Mouse (Mus musculus) pancreas, adult 10 weeks (tissue): Measurements from ENCODE around the gene Irgc1. TPM values are rescaled to one million over a fixed set of nuclear protein-coding genes. Genes with fewer than 3 reads are reported as not detected.

Experiments used
- polyA plus RNA-seq: library from polyadenylated mRNA; stranded (reverse); fragments of 350-450 nt; fragmentation: Illumina TruSeq; extraction: RNeasy Lipid Tissue Mini Kit (QIAGEN cat#74804); gene quantifications from one replicate; pipeline ENCODE4 v1.2.3, GENCODE M21; 2015; ENCODE audit warnings: low read depth, low replicate concordance; ENCODE audit not compliant: insufficient read depth

Gene Irgc1
- polyA plus RNA-seq, result not detected

DNA sequence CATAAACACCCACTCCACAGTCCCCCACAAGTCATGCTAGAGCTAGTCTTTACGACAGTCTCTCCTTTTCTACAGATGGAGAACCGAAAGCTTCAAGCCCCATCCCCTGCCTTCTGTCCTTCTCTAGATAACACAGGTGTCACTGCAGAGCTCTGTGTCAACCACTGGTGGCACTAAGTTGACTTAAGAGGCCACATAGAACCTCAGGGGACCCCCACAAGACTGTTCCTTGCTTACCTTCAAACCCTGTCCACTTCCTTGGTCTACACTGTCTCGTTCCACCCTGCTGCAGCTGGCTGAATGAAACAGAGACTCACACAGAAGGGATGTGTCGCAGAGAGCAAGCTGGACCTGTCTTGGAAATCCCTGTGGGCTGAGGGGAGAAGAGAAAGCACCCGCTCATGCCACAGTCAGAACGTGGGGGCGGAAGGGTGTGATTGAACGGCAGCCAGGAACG, at the start of gene Irgc1:
TSS of gene Irgc1 (minus strand) at position 443 of the 457 bp plus-strand sequence.

DNA sequence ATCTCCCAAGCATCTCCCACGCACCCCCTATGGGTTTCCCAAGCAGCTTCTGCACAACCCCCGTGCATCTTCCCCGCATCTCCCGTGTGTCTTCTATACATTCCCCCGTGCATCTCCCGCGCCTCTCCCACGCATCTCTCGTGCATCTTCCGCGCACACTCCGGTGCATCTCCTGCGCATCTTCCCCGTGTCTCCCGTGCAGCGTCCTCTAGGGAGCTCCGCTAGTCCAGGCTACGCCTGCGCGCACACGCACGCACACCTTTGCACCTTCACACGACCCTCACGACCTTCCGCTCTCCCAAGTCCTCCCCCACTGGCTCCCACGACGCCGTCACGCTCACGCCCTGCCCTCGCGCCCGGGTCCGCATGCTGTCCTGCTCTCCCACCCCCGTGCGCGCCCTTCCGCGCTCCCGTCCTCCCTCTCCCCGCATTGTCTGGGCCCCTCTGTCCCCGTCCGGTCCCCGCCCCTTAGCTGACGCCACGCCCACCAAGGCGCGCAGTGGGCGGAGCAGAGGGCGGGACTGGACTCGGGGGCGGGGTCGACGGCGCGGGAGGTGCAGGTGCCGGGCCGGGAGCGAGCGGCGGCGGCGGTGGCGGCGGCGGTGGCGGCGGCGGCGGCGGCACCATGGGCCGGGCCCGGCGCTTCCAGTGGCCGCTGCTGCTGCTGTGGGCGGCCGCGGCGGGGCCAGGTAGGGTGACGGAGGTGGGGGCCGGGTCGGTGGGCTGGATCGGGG, 29.5 kb upstream of the Irgc1 start, which contains the start of gene Cadm4:
TSS of gene Cadm4 (plus strand) at position 550 of the 734 bp plus-strand sequence.

DNA sequence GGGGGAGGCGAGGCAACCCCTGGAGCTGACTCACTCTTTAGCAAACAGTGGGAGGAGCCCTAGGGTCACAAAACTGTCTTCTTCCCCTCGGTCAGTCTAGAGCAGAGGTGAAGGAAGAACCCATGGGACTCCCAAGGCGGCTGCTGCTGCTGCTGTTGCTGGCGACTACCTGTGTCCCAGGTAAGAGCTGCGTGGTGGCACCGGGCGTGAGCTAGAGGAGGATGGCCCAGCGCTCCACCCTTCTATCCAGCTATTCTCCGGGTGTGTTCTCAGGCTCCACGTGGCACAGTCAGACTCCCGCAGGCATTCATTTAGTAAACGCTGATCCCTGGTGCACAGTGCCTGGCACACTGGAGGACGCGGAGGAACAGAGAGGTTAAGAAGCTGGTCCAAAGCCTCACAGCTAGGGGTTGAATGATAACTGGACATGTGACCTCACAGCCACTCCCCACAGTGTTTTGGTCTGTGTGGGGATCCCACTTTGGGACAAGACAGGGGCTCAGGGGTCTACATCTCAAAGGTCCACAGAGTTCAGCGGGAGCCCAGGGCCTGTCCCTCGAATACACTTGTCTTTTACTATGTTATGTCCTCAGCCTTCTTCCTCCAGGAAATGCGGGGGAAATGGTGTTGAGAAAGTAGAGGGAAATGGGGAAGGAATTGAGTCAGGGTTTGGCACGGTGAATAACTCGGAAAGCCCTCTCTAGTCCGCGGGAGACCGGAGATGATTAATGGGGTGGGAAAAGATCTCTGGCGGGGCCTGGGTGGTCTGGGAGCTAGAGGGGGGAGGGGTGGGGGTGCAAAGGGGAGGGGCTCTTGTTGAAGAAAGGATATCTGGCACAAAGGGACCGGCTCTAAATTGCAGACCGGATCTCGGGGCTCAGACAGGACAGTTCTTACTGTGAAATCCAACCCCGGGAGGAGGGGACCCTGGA, 10.6 kb upstream of the Irgc1 start, which contains the start of gene Plaur:
TSS of gene Plaur (plus strand) at position 97 of the 932 bp plus-strand sequence.

DNA sequence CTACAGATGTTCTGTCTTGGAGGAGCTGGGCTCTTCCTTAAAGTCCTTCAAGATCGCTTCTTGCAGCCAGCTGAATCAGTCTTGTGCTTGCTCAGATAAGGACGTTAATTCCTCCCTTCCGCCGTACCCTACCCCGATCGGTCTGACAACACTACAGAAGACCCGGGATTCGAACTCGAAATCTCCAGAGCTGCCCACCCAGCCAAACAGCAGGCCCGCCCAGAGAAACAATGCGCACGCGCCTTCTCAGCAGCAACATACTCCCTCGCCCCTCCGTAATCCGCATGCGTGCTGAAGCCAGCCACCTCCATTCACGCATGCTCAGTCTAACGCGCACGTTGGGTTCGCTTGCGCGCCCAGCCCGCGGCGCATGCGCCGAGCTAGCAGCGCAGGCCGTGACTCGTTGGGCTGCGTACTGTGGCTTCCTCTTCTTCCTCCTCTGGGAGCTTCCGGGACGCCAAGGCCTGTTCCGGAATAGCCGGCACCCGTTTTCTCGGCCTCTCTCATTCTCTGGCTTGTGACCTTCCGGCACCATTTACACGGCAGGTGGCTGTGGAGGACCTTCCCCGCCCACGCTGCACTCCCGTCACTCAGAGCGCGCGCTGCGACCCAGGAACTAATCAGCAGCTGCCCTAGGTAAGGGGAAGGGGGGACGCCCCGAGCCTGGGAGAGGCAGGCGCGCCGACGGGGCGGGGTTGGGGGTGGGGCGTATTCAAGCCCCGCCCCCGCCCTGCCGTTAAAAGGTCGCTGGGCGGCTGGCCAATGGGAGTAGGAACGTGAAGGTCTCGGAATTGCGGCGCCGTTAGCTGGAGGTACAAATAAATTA, 52.6 kb downstream of the Irgc1 start, which contains the start of gene Smg9:
TSS of gene Smg9 (plus strand) at position 364 of the 826 bp plus-strand sequence.

Other genes starting within 250 kb of the Irgc1 start
- gene Zfp111, start 240.9 kb downstream of the Irgc1 start, polyA plus RNA-seq, result 1.0 TPM
- gene Zfp109, start 214.7 kb downstream of the Irgc1 start, polyA plus RNA-seq, result 0.63 TPM
- 0.63 TPM for gene Zfp108, start 197.5 kb downstream of the Irgc1 start, polyA plus RNA-seq
- 1.2 TPM for gene Zfp93, start 181.9 kb downstream of the Irgc1 start, polyA plus RNA-seq
- 14.0 TPM for gene Zfp61, start 151.1 kb downstream of the Irgc1 start, polyA plus RNA-seq
- 4.9 TPM for gene Zfp94, start 135.6 kb downstream of the Irgc1 start, polyA plus RNA-seq
- not detected for gene Tescl, start 118.4 kb downstream of the Irgc1 start, polyA plus RNA-seq
- gene Lypd5, start 103.1 kb downstream of the Irgc1 start, polyA plus RNA-seq, result not detected
- gene Kcnn4, start 82.0 kb downstream of the Irgc1 start, polyA plus RNA-seq, result 2.5 TPM
- gene Smg9, start 52.7 kb downstream of the Irgc1 start, polyA plus RNA-seq, result 12.2 TPM
- 3.3 TPM for gene Plaur, start 10.2 kb upstream of the Irgc1 start, polyA plus RNA-seq
- gene Cadm4, start 29.7 kb upstream of the Irgc1 start, polyA plus RNA-seq, result 3.4 TPM
- gene Zfp428, start 54.7 kb upstream of the Irgc1 start, polyA plus RNA-seq, result 1.4 TPM
- gene AC161166.1, start 60.2 kb upstream of the Irgc1 start, polyA plus RNA-seq, result not detected
- 2.5 TPM for gene Irgq, start 78.4 kb upstream of the Irgc1 start, polyA plus RNA-seq
- not detected for gene Pinlyp, start 93.8 kb upstream of the Irgc1 start, polyA plus RNA-seq
- gene Xrcc1, start 94.0 kb upstream of the Irgc1 start, polyA plus RNA-seq, result 13.8 TPM
- 3.0 TPM for gene Ethe1, start 135.2 kb upstream of the Irgc1 start, polyA plus RNA-seq
- gene Zfp575, start 135.3 kb upstream of the Irgc1 start, polyA plus RNA-seq, result not detected
- gene Phldb3, start 158.5 kb upstream of the Irgc1 start, polyA plus RNA-seq, result 0.94 TPM
- not detected for gene Lypd3, start 184.3 kb upstream of the Irgc1 start, polyA plus RNA-seq
- gene Tex101, start 224.4 kb upstream of the Irgc1 start, polyA plus RNA-seq, result not detected